16 mouse cellular contexts compared by ENCODE assay signal in the genomic region with DNA sequence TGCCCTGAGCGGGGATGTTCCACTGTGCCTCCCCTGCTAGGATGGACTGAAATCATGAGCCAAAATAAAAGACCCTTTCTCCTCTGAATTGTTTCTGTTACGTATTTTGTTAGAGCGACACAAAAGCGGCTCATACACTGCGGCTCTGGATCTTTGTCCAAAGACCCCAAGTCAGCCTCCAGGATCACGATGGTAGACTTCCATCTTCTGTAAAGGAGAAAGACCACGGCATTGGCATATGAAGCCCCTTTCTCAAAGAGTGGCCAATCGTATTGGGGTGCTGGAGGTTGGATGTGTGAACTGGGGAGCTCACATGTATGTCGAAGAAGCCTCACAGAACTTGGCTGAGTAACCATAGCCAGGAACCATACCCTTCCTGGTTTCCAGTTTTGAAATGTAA.
DNase-seq lines count a peak whose midpoint lies in the region; ATAC-seq lines count a peak whose summit lies in the region.
"Had no signal": no experiment of that assay in that cellular context is flagged by ENCODE, and none has a peak within 500 bp of the region (broad histone marks: within the 10 kb centered on the region; RNA-seq: fewer than 3 reads in every experiment).

No protein-coding gene starts in this region.

- 91% methylated on average over 9 of the region's 9 CpGs for WGBS in midbrain, embryonic 11.5 days
- WGBS in midbrain, embryonic 13.5 days, result 90% methylated on average over 9 of the region's 9 CpGs

- H3K4me2 ChIP-seq in midbrain, embryonic 11.5 days, result no peak overlapping the region
- H3K4me2 ChIP-seq in midbrain, embryonic 13.5 days (replicated peaks), result no peak overlapping the region

- no peak for ATAC-seq in midbrain, embryonic 11.5 days (ENCODE audit: low FRiP score)
- no peak for ATAC-seq in midbrain, embryonic 13.5 days
- ATAC-seq: activated CD4-positive, CD25-positive, alpha-beta regulatory T cell, adult 4 months; CD4-positive, CD25-positive, alpha-beta regulatory T cell, adult 4 months; Patski had no signal

- DNase-seq in heart, adult 11 months, result peak; percentile 68
- DNase-seq in heart, postnatal 14 days, result no peak
- peak; percentile 72 for DNase-seq in midbrain, embryonic 11.5 days (ENCODE audit: low spot score, missing footprints)
- DNase-seq: adrenal gland, adult 2 months; adrenal gland, adult 8-10 months; adrenal gland, postnatal 10 days; adrenal gland, postnatal 14 days; adrenal gland, postnatal 25 days; adrenal gland, postnatal 36 days; B cell, adult 2 months; cerebellum, adult 11 months had no signal

- H3K36me3 ChIP-seq in midbrain, embryonic 11.5 days (ENCODE audit: control insufficient read depth, insufficient read depth, low read length), result no peaks in the 10 kb centered on the region
- no peaks in the 10 kb centered on the region for H3K36me3 ChIP-seq in midbrain, embryonic 13.5 days
- H3K36me3 ChIP-seq: G1E had no signal

- H3K4me1 ChIP-seq in midbrain, embryonic 11.5 days (ENCODE audit: control insufficient read depth, insufficient read depth, low read length), result no peaks in the 10 kb centered on the region
- peaks cover 9% of the 10 kb centered on the region; the same call in 1 of the 2 replicates for H3K4me1 ChIP-seq in midbrain, embryonic 13.5 days (replicated peaks)

- H3K27me3 ChIP-seq in midbrain, embryonic 11.5 days (ENCODE audit: control insufficient read depth, insufficient read depth, low read length), result no peaks in the 10 kb centered on the region
- H3K27me3 ChIP-seq in midbrain, embryonic 13.5 days, result no peaks in the 10 kb centered on the region

- H3K9ac ChIP-seq in midbrain, embryonic 11.5 days (ENCODE audit: low read length), result no peak overlapping the region
- H3K9ac ChIP-seq in midbrain, embryonic 13.5 days (replicated peaks), result no peak overlapping the region

- no peaks in the 10 kb centered on the region for H3K9me3 ChIP-seq in midbrain, embryonic 11.5 days (ENCODE audit: control insufficient read depth, low read length)
- no peaks in the 10 kb centered on the region for H3K9me3 ChIP-seq in midbrain, embryonic 13.5 days

- no peak overlapping the region for H3K4me3 ChIP-seq in midbrain, embryonic 11.5 days (ENCODE audit: low read depth, low read length)
- no peak overlapping the region for H3K4me3 ChIP-seq in midbrain, embryonic 13.5 days (replicated peaks)

- intact Hi-C loops in heart, postnatal 14 days (cut with DNase I), result no loop called here

- no peak overlapping the region for H3K27ac ChIP-seq in midbrain, embryonic 11.5 days (ENCODE audit: low read depth, low read length)
- no peak overlapping the region for H3K27ac ChIP-seq in midbrain, embryonic 13.5 days

Comparison
In these comparisons a context has a peak if more than half of its experiments do, and no peak if none do; other contexts are left out.
1. DNase-seq: peak in heart, adult 11 months (single experiment) and midbrain, embryonic 11.5 days (single experiment); none in heart, postnatal 14 days (0 of 2).